Mouse (Mus musculus): Measurements from ENCODE around the gene Nfya.

GRCm38 (mm10) chr17:48366806-48367205 lies 42.9 kb downstream of the Nfya start:
- TF ChIP-seq POLR2A (IDR thresholded peaks at IDR 0.05; ENCODE audit: control insufficient read depth in 1 of 2, insufficient read depth in 1 of 2, low read depth in 1 of 2, low read length in 2 of 2, poor library complexity in 1 of 2) (no peak), CTCF (IDR thresholded peaks at IDR 0.05 in 2 of 3, conservative IDR thresholded peaks at IDR 0.05 in 1 of 3; ENCODE audit: control insufficient read depth in 1 of 3, insufficient read depth in 1 of 3, low read depth in 2 of 3, low read length in 3 of 3, poor library complexity in 1 of 3, severe bottlenecking in 1 of 3) (no peak), ZMIZ1 (IDR thresholded peaks at IDR 0.05; ENCODE audit: low read depth, low read length) (no peak), POLR2AphosphoS5 (IDR thresholded peaks at IDR 0.05; ENCODE audit: borderline replicate concordance, low read depth, low read length) (no peak), GATA1 (IDR thresholded peaks at IDR 0.05; ENCODE audit: low read depth, low read length) (no peak)
